Mouse (Mus musculus) kidney, postnatal 14 days (tissue): ENCODE measurements around the gene Rnf41.
A peak's percentile ranks its signal among the peaks of the same experiment; 100 is the strongest.

Experiments
- DNase-seq: peaks from one replicate; pipeline ENCODE4 v3.0.0; 2022; ENCODE audit warnings: mixed read lengths

Rnf41 gene

DNA sequence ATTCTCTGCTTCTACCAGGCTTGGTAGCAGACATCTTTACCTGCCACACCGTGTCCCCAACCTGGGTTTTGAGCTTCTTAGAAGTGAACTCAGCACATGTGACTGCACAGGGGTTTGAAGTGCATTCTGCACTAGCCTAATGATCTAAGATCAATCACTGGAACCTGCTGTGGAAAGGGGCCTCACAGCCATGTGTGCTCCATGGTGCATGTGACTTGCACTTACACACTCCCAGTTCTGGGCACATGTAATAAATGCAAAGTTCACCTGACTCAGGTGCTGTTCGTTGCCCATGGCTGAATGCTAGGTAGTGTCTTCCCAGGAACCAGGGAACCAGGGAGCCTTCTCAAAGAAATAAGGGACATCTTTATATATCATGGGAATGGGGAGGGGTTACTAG, 22.0 kb downstream of the Rnf41 start:
- no peak for DNase-seq

DNA sequence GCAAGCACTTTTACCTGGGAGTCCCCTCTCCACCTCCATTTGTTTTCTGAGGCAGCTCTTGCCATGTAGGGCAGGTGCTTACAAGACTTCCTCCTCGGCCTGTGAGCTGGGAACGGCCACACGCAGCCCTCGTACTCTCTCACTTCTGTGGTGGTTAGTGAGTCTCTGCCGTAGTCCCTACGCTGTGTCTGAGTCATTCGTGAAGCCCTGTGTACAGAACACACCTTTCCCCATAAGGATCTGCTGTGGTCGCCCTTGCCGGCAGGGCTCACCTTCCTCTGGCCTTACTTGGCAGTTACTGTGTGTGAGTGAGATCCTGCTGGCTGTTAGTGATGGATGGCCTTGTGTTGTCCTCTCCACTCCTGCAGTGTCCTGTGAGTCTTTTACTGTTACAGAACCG, 23.2 kb downstream of the Rnf41 start:
- DNase-seq, result no peak

DNA sequence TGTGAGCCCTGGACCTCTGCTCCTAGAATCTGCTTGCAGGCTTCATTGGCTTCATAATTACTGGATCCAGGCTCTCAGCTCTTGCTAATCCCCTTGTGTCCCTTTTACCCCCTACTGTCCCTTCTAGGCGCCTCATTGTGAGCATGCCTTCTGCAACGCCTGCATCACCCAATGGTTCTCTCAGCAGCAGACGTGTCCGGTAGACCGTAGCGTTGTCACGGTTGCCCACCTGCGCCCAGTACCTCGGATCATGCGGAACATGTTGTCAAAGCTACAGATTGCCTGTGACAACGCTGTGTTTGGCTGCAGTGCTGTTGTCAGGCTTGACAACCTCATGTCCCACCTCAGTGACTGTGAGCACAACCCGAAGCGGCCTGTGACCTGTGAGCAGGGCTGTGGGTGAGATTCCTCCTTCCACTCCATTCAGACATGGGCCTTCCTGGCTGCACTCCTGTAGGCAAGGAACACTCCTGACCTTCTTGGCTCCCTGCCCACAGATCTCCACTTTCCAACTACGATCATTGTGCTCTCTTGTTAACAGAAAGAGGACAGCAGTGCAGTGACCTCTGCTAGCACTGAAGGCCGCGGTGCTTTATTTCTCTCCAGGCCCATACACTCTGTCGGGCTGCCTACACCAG, 23.8 kb downstream of the Rnf41 start:
- DNase-seq, result peak; percentile 90

DNA sequence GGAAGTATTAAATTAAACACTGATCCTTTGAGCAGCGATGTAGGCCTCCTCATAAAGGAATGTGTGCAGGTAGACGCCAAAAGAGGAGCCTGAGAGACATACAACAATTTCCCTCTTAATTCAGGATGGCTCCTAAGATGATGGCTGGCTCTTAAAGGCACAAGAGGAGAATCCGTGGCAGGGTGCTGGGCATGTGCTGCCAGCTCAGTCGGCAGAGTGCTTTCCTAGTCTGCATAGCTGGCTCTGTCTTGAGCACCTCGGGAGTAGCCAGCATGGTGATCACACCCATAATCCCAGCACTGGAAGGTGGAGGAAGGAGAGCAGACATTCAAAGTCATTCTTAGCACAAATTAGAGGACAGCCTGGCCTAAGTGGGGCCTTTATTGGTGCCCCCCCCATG, 24.4 kb downstream of the Rnf41 start:
- DNase-seq, result no peak

DNA sequence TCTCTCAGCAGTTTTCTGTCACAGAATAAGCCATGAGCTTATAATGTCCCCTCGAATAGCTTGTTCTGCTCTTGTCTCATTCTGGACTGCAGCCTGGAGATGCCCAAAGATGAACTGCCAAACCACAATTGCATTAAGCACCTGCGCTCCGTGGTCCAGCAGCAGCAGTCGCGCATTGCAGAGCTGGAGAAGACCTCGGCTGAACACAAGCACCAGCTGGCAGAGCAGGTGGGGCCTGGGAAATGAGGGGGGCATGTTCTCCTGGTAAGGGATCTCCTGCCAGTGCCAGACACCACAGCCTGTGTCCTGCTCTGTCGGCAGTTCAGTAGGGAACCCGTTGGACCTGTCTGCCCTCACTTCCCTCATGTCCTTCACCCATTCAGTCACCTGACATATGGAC, 24.9 kb downstream of the Rnf41 start:
- no peak for DNase-seq

DNA sequence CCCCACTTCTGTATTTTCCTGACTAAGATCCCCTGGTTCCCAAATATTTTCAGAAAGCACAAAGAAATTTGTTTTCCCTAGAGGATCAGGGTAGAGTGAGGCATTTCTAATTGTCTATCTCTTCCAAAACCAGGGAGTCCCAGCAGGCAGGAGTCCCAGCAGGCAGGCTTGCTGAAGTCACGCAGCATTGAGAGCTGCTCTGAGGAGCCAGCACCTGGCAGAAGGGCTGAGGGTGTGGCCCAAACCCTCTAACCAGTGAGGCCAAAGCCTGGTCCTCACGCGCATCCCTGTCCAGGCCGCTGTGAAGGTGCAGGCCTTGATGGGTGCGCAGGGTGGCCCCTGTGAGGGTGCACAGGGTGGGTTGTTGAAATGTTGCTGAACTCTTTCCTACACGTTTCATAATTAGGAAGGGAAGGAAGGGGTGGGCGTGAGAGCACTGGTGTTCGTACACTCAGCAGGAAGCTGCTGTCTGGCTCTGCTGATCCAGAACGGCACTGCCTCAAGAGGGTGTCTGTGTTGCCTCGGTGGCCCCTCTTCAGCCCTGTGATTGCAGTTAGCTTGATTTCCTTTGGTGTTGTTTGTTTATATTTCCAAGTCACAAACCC, 27.3 kb downstream of the Rnf41 start:
- peak; percentile 45 for DNase-seq

DNA sequence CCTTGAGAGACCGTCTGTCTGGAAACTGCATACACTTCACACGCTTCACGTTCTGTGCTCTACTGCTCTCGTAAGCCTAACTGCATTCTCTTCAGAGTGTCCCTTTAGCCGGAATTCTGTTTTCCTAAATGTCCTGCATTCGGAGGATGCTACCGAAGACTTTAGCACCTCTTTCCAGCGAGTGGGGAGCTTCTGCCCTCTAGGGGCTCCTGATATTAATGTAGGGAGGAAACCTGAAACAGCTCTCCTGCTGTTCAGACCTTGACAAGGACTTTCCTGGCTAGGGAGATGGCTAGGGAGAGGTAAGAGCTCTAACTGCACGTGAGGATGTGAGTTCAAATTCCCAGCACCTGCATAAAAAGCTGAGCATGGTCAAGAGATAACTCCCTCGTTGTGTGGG, 28.9 kb downstream of the Rnf41 start:
- DNase-seq, result peak; percentile 44

DNA sequence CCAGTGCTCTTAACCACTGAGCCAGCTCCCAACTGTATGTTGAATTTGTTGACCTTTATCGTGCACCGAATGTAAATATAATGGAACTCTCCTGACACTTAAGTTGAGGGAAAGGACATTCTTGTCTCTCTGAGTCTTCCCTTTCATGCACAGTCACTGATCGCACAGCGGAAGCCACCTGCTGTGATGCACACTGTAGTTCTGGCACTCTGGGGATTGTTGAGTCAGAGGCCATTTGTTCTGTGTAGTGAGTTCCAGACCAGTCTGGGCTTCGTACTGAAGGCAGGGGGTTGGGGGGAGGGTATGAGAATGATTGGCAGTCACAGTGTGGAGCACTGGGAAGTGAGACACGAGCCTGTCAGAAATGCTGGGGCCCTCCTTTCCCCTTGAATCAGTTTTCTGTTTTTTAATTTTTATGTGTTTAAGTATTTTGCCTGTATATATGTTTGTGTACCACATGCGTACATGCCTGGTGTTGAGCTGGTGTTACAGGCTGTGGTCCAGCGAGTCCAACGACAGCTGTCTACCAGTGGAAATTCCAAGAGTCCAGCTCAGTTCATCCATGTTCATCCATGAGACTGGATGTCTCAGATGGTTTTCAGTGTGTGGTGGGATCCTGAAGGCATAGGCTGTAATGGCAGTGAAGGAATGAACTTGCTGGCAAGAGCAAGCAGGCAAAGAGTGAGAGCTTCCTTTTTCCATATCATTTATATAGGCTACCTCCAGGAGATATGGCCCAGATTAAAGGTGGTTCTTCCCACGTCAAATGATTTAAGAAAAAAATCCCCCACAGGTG, 30.1 kb downstream of the Rnf41 start:
- no peak for DNase-seq

DNA sequence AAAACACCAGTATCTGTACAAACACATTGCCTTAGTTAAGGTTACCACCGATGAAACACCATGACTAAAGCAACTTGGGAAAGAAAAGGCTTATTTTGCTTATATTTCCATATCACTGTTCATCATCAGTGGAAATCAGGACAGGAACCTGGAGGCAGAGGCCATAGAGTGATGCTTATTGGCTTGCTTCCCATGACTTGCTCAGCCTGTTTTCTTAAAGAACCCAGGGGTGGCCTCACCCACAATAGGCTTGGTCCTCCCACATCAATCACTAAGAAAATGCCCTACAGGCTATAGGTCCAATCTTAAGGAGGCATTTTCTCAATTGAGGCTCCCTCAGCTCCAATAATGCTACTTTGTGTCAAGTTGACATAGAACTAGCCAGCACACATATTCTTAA, 31.3 kb downstream of the Rnf41 start:
- no peak for DNase-seq

DNA sequence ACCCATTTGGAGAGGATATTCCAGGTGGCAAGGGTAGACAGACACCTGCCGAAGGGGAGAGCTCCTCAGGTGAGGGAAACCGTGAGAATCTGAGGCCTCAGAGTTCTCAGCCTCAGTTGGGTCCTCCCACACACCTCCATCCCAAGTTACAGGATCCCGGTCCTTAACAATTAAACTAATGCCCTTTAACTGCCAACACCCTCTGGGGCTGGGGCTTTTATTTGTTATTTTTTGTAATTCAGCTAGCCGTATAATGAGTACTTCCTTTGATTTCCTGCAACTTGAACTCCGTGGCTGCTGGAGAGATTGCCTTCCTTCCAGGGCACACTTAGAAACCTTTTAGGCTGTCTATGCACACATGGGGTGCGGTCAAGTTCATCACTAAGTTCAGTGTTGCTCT, 32.9 kb downstream of the Rnf41 start:
- no peak for DNase-seq

DNA sequence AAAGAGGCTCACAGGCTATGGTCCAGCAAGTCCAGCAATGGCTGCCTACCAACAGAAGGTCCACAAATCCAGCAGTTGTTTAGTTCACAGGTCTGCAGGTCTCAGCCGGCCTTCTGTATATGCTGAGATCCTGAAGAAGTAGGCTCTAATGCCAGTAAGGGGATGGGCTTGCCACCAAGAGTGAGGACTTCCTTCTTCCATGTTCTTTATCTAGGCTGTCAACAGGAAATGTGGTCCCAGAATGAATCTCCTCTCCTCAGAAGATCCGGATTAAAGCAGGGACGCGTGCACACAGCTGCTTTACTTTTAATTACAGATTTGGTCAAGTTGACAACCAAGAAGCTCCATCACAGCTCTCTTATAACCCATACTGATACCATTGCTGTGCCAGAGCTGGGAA, 34.0 kb downstream of the Rnf41 start:
- peak; percentile 34 for DNase-seq

DNA sequence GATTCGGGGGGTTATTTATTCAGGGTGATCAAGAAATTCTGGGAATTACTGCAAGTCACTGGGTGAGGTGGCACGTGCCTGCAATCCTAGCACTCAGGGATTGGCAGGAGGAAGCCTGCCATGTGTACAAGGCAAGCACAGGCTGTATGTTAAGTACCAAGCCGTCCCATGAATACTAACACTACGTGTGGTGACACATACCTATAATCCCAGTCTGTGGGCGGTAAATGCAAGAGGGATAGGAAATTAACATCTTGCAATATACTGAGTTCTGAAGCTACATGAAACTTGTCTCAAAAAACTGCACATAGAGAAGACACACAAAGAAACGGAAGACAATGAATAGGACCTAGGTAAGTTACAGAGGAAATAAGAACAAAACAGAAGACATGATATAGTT, 39.6 kb downstream of the Rnf41 start:
- no peak for DNase-seq

DNA sequence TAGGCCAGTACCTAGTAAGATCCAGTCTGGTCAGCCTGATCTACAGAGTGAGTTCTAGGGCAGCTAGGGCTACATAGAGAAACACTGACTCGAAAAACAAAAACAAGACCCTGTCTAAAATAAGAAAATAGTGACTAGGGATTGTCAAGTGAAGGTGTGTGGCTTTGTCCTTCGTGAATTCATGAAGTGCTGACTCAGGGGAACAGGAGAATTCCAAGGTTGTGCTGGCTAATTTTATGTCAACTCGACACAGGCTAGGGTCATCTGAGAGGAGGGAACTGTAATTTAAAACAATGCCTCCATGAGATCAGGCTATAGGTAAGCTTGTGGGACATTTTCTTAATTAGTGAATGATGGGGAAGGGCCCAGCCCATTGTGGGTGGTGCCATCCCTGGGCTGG, 43.0 kb downstream of the Rnf41 start:
- DNase-seq, result no peak

DNA sequence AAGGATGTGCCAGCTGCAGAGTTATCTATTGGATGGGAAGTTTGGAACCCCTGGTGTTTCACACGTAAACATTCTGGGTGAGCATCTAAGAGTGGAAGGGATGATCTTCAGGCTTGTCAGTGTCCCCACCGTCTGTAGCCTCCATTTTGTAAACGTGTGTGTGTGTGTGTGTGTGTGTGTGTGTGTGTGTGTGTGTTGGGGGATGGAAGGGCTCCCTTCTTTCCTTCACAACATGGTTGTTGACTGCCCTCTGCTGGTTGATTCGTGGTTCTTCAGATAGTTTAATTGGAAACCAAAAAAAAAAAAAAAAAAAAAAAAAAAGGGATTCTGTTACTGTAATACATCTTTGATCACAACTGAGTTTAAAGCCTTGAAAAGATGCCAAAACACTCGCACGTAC, 43.8 kb downstream of the Rnf41 start:
- peak; percentile 78 for DNase-seq

DNA sequence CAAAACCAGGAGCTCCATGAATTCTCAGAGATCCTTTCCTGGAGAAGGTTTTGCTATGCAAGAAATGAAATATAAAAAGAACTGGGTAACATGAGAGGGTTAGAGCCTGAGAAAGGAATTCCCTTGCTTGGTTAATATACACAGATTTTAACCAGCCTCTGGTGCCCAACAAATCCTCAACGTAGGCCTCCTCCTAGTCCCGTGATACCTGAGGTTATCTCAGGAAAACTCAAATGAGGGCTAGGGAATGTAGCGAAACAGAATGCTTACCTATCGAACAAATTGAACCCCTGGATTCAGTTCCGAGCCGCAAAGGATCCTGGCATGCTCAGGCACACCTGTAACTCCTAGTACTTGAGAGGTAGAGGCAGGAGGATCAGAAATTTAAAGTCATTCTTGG, 46.2 kb downstream of the Rnf41 start:
- no peak for DNase-seq

DNA sequence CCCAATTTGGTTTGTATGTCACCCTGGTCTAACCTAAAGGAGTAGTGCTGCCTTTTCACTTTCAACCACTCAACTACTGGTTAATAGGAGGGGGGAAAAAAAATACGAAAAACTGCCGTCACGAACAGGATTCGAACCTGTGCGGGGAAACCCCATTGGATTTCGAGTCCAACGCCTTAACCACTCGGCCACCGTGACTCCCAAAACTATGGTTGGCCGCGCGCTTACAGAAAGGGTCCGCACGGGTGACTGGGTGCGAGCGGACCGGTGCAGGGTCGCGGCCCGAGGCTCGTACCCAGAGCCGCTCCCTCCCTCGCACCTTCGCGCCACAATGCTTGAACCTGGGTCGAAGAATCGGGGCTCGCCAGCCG, 46.9 kb downstream of the Rnf41 start:
- DNase-seq, result peak; percentile 92

DNA sequence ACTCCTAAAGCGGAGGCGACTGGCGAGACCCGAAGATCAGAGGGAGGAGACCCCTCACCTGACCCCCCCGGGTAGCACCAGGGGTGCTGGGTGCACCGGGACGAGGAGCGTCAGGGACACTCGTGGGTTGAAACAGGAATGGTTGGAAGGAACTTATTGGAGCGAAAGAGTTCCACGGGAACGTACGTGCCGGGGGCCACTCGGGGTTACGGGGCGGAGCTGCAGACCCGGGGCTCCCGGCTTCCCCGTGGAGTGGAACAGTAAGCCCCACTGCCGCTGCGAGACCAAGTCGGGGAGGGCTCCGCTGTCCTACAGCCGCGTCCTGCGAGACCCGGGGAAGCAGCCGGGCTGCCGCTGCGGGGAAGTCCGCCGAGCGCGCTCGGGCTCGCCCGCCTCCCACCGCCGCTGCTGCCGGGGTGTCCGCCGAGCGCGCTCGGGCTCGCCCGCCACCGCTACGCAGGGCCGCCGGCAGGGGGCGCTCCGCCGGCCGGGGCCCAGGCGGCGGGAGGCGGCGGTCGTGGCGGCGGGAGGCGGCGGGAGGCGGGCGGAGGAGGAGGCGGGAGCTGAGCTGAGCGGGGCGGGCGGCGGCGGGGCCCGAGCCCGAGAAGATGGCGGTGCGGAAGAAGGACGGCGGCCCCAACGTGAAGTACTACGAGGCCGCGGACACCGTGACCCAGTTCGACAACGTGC, 47.4 kb downstream of the Rnf41 start, which contains the start of gene Smarcc2:
Smarcc2 (plus strand) TSS at position 530 of the 690 bp plus-strand sequence.
- DNase-seq, result peak; percentile 92

DNA sequence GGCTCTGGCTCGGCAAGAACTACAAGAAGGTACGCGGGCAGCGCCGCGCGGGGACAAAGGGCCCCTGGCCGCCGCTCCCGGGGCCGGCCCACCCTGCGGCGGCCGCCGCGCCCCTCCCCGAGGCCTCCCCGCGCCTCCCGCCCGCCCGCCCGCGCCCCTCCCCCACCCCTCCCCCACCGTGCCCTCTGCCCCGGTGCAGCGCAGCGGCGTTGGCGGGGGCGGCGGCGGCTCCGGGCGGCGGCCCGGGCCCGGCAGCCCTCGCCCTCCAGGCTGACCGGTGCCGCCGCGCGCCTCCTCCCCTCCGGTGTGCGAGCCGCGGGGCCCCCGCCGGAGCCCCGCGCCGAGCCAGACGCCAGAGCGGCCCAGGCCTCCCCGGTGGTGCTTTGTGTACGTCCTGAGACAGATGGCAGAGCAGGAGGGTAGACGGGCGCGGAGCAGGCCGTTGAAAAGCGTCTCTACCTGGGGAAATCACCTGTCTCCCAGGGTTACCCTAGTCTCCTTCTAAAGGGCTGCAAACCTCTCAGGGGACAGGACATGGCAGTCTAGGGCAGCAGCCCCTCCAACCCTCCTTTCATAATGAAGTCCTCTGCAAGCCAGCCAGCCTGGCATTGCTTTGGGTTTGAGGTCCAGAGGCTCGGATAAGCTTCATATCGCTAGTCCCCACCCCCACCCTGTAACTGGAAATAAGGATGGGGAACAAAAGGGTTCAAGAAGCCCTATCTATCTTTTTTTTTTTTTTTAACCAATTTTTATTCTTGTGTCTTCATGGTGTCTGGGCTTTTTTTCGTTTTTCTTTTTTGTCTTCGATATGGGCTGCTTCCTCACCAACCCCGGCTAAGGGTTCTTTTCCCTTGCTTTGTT, 48.2 kb downstream of the Rnf41 start:
- no peak for DNase-seq

DNA sequence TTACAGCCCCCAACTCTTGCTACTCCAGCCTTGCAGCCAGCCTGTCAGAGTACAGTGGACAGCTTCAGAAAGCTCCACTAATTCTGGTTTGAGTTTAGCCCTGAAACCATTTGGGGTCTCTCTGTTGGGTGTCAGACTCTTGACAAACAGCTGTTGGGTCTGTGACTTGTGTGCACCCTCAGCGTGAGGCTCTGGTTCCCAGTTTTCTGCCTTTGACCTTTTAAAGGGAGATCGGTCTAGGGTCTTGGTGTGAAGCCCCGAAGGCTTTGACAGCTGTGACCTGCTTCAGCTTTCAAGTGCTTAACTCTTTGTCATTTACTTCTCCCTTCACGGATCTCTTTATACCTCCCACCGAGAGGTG, 48.8 kb downstream of the Rnf41 start:
- DNase-seq, result no peak

DNA sequence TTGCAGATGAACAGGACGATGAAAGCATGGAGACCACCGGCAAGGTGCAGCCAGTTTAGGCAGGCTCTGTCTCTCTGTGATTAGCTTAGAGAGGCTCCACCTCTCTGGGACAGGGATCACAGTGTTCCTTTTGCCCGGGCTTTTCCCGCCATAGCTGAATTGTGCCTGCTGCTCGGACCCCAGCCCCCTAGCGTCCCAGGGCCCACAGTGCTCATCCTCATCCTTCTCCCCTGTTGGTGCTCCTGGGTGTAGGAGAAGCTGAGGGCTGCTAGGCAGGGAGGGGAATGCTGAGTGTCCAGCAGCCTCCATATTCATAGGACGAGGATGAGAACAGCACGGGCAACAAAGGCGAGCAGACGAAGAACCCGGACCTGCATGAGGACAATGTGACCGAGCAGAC, 62.9 kb downstream of the Rnf41 start:
- DNase-seq, result no peak

DNA sequence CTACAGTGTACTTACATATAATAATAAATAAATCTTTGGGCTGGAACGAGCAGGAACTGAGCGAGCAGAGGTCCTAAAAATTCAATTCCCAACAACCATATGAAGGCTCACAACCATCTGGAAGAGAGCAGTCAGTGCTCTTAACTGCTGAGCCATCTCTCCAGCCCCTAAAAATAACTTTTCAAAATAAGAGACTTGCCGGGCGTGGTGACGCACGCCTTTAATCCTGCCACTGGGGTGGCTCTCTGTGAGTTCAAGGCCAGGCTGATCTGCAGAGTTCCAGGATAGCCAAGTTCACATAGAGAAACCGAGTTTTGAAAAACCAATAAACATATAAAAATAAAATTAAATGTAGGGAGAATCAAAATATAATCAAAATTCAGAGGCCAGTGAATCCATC, 74.9 kb downstream of the Rnf41 start:
- DNase-seq, result no peak

DNA sequence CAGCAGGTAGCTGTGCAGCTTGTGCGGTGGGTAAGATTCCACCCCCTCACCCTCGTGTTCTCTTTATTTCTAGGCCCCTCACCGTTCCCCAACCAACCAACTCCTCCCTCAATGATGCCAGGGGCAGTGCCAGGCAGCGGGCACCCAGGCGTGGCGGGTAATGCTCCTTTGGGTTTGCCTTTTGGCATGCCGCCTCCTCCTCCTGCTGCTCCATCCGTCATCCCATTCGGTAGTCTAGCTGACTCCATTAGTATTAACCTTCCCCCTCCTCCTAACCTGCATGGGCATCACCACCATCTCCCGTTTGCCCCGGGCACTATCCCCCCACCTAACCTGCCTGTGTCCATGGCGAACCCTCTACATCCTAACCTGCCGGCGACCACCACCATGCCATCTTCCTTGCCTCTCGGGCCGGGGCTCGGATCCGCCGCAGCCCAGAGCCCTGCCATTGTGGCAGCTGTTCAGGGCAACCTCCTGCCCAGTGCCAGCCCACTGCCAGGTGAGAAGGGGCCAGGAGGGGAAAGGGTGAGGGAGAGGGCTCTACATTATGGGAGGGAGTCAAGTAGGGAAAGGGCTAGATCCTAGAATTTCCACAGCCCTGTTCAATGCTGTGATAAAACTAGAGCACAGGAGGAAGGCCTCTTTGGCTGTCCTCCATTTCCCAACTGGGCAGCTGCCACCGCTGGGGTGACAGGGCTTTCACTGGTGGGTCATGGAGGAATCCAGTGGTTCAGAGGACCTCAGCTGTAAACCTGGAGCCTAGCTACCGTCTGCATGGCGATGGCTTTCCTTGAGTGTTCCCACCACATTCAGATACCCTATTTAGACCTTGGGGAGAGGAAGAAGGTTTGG, 76.6 kb downstream of the Rnf41 start:
- no peak for DNase-seq
